Mouse (Mus musculus) thymus, postnatal 36 days (tissue): Measurements from ENCODE around the gene Smim15.

Experiments used
- DNase-seq, 2 experiments: peaks; one replicate each; pipeline ENCODE4 v3.0.0; 2022; ENCODE audit warnings: mixed read lengths in 2 of 2

Gene Smim15

GRCm38 (mm10) chr13:108063374-108064134 is 19.3 kb downstream of the Smim15 start:
- no peak for DNase-seq

DNA sequence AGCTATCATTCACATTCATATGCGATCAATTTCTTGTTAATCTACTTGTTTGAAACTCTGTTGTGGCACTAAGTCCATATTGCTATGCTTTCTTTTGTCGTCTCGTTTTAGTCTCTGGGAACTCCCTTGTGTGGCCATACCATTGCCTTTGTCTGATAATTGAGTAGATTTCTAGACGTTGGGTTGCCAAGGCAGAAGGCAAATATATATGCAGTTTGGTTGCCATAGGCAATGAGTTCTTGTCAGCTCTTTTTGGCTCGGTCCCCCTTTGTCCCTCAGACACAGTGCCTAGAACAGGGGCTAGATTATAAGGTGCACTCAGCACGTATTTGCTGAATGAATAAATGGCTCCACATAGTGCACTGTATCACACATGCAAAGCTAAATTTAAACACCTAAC is 20.1 kb downstream of the Smim15 start:
- no peak for DNase-seq

DNA sequence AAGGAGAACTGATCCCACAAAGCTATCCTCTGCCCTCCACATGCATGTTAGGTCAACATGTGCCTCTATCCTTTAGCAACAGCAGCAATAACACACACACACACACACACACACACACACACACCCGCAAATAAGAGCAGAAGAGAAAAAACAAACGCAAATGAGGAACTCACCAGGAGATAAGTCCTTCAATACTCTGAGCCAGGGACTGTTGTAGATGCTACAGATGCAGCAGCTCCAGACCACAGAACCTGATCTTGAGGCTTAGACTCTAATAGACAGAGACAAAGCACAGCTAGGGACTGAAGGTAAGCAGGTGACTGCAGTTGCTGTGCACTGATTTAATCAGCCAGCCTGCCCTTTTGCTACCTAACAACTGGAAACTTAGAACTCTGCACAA is 21.8 kb downstream of the Smim15 start:
- DNase-seq = no peak

DNA sequence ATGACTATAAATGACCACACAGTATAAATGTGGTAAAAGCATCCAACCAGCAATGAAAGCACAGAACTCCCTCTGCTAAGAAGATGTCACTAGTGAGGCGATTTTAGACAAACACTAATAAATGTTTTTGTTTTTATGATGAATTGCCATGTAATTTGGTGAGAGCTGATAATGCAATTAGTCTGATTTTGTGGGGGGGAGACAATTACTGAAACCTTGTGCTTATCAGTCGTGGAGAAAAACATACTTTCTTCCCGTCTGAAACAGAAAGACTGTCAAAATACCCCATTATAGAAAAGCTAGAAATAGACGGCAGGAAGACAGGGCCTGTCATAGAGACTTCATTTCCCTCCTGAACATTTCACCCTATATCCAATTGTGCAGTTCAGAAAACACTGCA is 24.9 kb downstream of the Smim15 start:
- DNase-seq = no peak

- no peak for DNase-seq
Observed at GRCm38 (mm10) chr13:108070171-108070570, 25.9 kb downstream of the Smim15 start.

GRCm38 (mm10) chr13:108077476-108077875 is 33.2 kb downstream of the Smim15 start:
- DNase-seq = no peak

DNA sequence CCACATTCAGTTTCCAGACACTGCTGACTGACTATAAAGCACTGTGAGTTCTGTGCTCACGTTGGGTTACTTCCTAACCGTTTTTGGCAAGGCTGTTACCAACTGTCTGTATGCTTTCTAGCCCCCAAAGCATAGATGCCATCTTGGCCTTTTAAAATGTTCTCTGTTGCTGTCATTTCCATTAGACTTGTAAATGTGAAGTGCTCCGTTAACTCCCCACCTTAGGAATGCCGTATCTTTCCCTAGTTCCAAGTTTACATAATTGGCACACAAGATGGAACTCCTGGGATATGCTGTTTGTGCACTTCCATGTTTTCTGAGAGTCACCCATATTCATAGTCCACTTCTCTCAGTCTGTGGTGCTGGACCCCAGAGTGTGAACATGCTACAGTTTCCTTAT is 33.7 kb downstream of the Smim15 start:
- DNase-seq = no peak

DNA sequence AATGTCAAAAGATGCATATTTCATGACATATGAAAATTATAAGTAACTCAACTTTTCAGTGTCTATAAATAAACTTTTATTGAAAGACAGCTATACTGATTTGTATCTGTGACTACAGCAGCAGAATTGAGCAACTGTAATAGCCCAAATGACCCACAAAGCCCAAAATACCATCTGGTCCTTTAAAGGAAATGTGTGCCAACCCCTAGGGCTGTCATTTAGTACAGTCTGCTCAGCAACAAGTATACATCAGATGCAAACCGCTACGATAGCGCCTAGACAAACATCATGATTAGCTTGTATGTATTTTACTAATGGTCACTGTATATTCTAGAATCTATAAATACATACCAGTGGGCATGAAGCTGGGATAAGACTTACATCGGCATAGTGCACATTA is 39.8 kb downstream of the Smim15 start:
- no peak for DNase-seq

DNA sequence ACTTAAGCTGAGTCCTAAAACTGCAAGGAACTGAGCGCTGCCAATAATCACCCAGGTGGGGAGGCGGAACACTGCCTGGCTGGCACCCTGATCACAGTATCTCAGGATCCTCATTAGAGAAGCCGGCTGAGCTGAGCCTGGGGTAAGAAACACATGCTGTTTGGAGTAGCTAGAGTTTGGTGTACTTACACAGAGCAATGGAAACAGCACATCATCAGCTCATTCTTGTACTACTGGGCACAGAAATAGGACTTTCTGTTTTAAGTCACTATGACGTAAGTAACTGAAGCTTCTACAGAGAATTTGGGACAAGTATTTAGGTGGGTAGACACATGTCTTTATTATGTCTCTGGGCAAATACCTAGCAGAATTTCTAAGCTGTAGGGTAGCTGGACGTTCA is 41.8 kb downstream of the Smim15 start:
- DNase-seq = no peak

DNA sequence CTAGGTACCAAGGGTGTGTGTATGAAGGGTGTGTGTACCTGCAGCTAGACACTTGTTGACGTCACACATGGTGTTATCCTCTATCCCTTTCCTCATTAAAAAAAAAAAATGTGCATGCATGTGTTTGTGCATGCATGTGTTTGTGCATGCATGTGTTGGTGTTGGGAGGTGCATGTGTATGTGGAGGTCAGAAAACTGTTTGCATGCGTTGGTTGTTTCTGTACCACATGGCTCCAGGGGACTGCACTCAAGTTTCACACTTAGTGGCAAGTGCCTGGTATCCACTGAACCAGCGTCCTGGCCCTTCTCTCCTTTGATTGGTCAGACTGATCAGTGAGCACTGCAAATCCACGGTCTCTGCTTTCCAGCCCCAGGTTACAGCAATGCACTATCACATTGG is 42.5 kb downstream of the Smim15 start:
- no peak for DNase-seq

GRCm38 (mm10) chr13:108092290-108092689 is 48.0 kb downstream of the Smim15 start:
- no peak for DNase-seq

GRCm38 (mm10) chr13:108094681-108095080 is 50.4 kb downstream of the Smim15 start:
- no peak for DNase-seq

DNA sequence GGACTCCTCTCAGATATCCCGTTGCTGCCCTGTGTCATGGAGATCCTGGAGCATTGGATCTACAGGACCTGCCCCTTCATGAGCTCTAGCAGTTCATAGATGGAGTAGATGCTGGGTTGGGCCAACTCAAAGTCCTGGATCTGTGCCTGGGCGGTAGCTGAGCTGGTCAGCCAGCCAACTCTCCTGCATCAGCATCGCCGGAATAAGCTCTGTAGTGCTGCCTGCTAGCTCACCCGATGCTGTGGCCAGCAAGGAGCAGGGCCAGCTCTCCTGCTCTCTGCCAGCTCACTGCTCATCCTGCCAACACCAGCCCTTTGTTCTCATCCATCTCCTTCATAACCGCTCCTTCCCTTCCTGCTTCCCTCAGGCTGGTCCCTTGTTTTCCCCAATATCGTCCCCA is 51.4 kb downstream of the Smim15 start:
- no peak for DNase-seq

- DNase-seq = no peak
Observed at GRCm38 (mm10) chr13:108096446-108096845, 52.2 kb downstream of the Smim15 start.
